Mouse (Mus musculus) testis, adult 2 months (tissue): ENCODE measurements around the gene Mdk.

Experiments
- CTCF ChIP-seq: fragments of 200-500 bp; IDR thresholded peaks from 2 replicates; pipeline ENCODE4 v1.5.1; 2012; ENCODE audit warnings: low read depth, mild to moderate bottlenecking, inconsistent platforms, low read length, moderate library complexity; ENCODE audit not compliant: control insufficient read depth, insufficient read depth, insufficient replicate concordance
- POLR2A ChIP-seq: fragments of 200-500 bp; IDR thresholded peaks from 2 replicates; pipeline ENCODE4 v1.6.1; 2012; ENCODE audit warnings: low read depth, mild to moderate bottlenecking, inconsistent platforms, low read length, moderate library complexity; ENCODE audit not compliant: control insufficient read depth

DNA sequence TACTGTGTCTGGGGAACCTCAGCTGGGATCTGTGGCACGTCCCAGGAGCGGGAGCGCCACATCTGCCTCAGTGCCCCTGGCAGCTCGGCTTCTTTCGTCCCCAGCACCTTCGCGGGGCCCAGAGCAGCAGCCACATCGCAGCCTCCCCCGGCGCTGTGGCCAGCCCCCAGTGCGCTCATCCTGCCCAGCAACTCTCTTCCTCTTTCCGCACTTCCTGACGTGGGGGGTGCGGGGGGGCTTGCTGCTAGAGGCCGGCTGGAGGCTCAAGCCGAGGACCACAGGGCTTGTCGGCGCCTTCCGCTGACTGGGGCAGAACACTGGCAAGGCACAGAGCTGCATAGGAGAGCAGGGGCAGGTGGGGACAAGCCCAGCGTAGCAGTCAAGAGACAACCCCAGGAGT, 33.3 kb upstream of the Mdk start:
- TF ChIP-seq CTCF, result no peak
- no peak for TF ChIP-seq POLR2A
